Mouse (Mus musculus): ENCODE data around the gene Nadsyn1.
A peak's percentile ranks its signal among the peaks of the same experiment; 100 is the strongest.

Gene Nadsyn1

DNA sequence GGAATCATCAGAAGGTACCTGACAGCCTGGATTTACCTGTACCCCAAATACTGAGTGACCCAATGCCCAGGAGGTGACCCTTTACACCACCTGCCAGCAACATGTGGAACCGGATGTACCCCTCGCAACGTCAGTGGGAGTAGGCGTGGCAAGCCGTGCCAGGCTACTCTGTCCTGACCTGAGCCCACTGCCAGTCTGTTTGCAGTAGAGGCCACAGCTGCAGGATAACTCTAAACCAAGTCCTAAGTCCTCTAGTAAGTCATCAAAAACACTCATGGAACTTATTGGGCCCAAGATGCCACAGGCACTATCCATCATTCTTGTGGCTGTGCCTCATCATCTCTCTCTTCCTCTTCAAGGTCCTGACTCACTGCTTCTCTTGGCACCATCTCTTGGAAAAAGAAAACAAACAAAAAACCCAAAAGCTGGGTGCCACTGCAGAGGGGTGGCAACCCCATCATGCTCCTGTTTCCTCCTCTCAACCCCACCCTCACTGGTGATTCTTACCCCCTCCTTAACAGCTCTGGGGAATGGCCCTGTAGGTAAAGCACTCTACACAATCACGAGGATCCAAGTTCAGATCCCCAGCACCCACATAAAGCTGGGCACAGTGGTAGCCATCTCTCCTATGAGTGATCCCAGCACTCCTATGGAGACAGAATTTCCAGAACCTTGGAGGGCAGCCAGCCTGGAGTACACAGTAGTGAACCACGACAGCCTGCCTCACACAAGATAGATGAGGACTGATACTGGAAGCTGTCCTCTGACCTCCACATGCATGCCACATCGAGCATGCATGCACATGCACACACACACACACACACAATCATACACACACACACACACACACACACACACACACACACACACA lies 21.2 kb downstream of the Nadsyn1 start:
- no peak for DNase-seq

DNA sequence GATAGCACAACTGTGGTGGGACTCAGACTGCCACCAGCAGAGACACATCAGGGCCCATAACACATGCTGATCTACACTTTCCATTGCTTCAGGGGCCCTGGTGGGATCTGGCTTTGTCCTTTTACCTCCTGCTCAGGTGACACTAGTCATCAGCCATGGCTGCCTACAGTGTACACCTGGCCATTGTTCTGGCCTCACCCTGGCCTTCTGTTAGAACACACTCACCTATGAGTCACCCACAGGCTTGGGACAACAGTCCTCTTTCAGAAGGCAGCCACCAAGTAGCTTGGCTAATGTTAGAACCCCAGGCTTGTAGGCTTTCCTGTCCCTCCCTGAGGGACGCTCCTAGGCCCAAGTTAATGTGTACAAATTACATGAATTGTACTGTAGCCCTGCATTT lies 21.9 kb downstream of the Nadsyn1 start:
- no peak for DNase-seq

DNA sequence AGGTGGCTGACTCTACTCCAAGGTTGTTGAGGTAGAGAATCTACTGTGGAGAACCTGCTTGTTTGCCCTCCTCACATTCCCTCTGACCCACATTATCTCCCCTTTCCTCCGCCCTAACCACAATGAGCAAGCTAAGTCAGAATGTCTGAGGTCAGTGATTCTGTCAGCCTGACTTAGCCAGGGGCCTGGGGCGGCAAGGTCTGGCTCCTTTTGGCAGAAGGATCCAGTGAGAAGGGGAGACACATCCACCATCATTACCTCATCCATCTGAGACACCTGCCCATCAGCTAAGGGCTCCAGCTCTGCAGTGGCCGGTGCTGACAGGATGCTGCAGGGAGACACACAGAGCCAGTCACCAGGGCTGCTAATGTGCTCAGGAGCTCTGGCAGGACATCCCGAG lies 23.9 kb downstream of the Nadsyn1 start:
- DNase-seq, result no peak

DNA sequence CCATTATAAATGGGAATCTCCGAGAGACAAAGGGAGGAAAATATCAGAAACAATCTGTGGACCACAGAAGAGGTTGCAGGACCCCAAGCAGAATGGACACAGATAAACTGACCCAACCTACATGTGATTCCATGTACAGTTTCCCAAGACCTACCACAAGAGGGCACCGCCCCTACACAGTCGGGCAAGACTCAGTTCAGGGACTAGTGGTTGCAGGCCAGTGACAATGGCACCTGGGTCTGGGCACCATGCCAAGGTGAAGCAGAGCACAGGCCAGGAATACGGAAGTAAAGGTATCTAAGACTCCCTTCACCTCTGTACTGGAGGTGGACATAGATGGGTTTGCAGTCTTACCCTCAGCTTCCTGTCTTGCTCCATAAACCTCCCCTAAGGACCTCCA lies 29.5 kb downstream of the Nadsyn1 start:
- DNase-seq, result peak; percentile 53 to 62

DNA sequence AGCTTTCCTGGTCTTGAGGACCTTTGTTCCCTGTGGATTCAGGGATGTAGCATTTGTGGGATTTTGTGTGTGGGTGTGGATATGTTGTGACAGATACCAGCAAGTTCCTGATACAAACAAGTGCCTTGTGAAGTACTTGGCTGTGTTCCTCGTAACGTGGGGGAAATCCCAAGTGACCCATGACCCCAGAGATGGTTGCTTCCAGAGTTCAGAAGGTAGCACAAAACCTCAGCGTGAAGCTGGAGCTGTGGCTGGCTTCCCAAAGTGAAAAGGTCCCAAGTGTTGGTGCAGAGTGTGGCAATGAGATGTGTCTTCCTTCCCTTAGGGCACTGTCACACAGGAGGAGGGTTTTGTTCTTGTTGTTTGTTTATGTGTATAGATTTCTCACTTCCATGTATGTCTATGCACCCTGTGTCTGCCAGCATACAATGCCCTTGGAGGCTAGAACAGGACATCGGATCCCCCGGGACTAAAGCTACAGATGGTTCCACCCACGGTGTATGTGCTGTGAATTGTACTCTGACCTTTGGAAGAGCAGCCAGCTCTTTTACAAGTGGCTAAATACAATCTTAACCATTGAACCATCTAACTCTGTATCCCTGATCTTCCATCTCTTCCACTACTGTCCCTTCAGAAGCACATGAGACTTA lies 30.2 kb downstream of the Nadsyn1 start:
- DNase-seq, result no peak

DNA sequence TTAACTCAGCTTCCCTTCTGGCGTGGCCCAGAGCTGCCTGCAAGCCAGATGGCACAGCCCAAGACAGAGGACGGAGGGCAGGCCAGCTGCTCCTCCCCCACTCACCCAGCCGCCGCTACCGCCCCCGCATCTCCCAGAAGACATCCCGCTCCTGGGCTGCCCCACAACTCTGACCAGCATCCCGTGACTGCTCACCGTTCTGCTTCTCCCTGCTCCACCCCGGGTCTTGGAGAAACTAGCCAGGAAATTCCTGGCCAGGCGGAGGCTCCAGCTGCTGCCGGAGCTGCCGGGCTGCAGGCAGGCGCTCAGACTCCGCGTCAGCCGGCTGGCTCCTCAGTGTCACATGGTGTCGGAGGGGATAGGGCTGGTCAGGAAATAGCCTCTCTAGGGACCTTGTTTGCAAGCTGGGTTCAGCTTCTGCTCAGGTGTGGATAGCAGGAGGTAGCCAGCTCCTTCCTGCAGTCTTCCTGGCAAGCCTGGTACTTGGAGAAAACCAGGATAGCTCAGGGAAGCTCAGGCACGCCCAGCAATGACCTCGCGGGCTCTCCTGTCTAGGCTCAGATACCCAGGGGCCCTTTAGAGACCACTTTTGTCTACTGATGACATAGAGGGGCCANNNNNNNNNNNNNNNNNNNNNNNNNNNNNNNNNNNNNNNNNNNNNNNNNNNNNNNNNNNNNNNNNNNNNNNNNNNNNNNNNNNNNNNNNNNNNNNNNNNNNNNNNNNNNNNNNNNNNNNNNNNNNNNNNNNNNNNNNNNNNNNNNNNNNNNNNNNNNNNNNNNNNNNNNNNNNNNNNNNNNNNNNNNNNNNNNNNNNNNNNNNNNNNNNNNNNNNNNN lies 38.4 kb downstream of the Nadsyn1 start, which contains the start of gene Mrgpre:
Mrgpre (minus strand) TSS at position 505 of the 834 bp plus-strand sequence.
- peak; percentile 84 to 90 for DNase-seq

DNA sequence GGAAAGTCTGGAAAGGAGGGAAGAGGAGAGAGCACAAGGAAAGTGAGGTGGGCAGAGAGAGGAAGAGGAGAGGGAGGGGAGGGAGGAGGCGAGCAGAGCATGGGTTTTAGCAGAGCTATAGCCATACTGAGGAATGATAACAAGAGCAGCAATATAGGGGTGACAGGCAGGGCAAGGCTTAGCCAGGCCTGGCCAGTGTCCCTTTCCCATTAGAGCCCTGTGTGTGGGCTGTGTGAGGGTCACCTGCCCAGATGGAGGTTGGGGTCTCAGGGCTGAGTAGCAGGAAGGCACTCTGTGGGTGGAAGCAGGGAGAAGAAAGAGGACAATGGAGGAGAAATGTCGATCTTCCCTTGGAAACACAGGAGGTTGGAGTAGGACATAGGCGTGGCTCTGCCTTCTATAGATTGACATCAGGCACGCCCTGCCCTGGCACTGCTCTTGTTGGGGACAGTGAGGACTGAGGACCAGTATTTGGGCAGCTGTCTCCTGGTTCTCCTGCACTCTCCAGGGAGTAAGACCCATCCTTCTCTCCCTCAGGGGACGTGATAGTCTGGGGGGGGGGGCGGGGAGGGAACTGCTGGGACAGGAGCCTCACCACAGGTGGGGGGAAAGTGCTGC lies 39.2 kb downstream of the Nadsyn1 start:
- DNase-seq, result peak in 1 of 2 experiments; percentile 30

DNA sequence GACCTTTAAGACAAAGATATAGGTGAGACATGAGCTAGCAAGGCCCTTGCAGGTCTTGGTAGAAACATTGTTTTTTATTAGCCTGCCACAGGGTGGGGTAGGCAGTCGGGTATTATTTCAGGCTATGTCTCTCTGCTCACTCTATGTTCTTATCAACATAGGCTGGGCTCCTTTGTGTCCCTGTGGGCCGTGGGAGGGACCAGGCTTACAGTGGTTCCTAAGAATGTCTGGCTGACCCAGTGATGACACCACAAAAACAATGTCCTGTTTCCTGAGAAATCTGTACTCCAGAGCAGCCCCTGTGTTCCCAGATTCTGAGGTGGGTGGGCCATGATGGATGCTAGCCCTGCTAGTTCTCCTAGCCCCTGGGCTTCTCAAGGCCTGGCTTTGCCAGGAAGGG lies 45.3 kb downstream of the Nadsyn1 start:
- DNase-seq, result no peak

DNA sequence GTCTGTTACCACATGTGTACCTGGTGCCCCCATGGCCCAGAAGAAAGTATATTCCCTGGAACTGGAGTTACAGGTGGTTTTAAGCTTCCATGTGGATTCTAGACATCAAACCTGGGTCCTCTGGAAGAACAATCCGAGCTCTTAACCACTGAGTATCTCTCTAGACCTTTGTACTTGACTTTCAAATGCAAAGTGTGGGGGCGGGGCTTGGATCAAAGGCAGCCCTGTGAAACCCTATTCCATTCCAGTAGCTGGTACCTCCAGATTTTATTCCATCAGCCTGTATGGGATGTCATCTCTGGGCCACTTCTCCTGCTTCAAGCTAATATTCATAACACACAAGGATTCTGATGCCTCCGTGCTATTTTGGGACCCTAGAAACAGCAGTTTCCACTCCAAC lies 46.5 kb downstream of the Nadsyn1 start:
- no peak for DNase-seq

DNA sequence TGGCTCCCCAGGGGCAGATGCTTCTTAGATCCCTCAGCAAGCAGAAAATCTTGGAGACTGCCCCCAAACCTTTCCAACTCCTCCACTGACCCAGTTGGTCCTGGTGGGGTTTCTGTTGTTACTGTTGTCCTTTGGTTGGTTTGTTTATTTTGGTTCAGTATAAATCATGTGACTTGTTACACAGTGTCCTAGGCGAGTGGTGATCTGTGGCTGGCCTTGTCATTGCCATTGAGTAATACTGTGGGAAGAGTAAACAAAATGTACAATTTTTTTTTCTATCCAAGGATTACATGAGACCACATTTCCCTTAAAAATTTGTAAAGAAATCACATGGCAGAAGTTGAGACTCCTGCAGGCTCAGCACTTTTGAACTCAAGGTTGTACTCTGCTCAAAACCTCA lies 53.2 kb downstream of the Nadsyn1 start:
- no peak for DNase-seq

DNA sequence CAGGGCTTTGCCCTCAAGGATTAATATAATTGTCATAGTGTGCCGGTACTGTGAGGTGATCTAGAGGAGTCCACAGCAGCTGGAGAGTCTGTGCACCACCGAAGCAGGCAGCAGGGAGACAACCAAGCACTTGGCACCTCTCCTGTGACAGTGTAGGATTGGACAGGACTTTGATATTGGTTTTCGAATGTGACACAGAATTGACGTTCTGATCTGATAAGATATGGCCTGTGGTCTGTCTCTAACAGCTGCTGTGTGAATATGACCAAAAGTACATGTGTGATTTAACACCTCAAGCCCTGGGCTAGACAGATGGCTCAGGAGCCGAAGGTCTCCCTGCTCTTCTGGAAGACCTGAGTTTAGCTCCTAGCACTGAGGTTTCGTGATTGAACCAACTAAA lies 54.4 kb downstream of the Nadsyn1 start:
- DNase-seq, result no peak

DNA sequence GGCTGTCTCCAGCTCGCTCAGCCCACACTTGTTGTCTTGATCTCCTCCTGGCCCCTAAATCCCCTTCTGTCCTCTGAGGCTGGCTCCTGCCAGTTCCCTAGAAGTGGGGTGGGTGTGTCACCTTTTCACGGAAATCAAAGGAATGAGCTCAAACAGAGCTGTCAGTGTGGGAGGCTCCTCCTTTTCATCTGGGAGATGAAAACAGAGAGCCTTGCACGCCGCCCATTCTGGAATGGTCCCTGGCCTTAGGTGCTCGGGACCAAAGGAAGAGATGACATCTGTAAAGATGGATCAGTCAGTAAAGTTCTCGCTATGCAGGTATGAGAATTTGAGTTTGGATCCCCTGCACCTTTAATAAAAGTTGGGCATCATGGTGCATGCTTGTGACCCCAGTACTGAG lies 55.8 kb downstream of the Nadsyn1 start, which contains the start of gene Mrgprg:
Mrgprg (minus strand) TSS at position 101 of the 400 bp plus-strand sequence.
- no peak for DNase-seq

DNA sequence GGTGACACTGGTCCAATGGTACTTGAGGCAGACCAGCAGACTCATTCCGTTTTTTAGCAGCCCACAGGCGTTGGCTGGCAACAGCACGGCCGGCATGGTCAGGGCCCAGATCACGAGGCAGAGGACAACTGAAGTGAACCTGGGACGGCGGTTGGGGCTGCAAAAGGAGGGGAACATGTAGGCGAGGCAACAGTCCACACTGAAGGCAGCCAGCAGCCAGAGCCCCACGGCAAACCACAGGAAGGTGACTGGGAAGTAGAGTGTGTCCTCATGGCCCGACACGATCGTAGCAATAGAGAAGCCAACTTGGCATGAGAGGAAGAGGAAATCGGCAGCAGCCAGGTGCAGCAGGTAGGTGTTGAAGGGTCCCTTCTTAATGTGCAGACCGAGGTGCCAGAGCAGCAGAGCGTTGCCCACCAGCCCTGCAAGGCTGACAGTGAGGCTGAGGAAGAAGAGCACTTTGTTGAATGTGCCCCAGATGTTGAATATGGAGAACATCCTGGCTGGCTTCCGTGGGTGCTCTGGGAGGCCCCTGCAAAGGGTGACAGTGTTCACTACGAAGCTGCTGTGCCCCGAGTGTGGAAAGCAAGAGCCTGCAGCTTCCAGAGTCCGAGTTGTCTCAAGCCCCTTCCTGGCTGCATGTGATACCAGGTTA lies 57.6 kb downstream of the Nadsyn1 start:
- DNase-seq, result no peak

DNA sequence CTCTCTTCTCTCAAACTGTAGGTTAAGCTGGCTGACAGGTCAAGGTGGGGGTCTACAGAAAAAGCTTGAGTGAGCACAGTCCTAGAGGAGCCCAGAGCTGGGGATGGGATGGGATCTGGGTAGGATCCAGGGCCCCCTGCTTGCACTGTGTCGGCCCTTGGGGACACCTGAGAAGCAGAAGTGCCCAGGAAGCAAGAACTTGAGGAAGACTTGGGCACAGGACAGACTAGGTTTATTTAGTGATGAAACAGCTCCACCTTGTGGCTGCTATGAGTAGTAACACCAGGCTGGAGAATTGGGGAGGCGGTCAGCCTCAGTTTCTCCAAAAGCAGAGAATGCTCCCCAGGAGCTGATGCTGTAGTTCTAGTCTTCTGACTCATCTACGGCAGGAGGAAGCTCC lies 58.9 kb downstream of the Nadsyn1 start:
- no peak for DNase-seq

DNA sequence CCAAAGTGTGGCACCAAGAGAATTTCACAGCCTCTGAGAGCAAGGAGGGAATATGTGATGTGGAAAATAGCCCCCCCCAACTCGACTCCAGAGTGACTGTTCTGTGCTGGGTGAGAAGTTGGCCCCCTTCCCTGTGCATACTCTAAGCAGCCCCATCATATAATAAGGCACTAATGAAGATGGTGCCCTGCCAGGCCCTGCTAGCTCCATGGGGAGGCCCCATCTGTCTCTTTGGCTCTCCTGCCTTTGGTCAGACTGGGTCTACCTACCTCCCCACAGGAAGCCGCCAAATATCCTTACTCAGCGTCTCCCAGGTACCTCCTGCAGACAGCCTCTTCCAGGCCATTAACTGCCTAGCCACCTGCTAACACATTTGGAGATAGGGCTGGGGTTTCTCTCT lies 63.7 kb downstream of the Nadsyn1 start:
- no peak for DNase-seq

DNA sequence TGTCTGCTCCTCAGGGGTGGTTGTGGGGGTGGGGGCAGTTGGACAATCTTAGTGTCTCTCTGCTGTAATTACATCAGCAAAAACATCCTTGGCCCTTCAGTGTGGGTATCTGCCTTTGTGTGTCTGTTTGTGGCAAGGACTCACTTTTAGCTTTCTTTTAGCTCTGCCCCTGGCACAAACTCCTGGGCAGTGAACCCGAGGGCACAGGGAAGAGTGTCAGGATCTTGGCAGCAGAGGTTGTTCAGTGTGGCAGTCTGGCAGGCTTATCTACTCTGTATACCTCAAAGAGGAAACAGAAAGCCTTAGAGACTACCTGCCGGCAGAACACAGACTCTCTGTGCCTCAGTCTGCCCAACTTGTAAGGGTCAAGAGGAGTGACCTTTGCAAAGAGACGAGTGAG lies 65.0 kb downstream of the Nadsyn1 start:
- DNase-seq, result no peak

DNA sequence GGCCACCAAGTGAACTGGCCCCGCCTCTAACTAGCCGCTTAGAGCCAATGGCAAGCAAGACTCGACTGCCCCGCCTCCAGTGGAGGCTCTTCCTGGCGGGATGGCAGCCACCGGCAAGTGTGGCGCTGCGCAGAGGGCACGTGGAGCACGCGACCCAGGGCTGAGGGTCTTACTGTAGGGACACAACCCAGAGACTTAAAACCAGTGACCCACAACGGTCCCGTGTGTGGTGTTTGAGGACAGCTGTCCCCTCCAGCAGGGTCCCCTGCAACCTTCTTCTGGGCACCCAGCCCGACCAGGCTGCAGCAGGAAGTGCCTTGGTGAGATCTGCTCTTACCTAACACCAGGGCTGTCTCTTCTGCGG lies 65.6 kb downstream of the Nadsyn1 start:
- DNase-seq, result peak; percentile 82 to 84

DNA sequence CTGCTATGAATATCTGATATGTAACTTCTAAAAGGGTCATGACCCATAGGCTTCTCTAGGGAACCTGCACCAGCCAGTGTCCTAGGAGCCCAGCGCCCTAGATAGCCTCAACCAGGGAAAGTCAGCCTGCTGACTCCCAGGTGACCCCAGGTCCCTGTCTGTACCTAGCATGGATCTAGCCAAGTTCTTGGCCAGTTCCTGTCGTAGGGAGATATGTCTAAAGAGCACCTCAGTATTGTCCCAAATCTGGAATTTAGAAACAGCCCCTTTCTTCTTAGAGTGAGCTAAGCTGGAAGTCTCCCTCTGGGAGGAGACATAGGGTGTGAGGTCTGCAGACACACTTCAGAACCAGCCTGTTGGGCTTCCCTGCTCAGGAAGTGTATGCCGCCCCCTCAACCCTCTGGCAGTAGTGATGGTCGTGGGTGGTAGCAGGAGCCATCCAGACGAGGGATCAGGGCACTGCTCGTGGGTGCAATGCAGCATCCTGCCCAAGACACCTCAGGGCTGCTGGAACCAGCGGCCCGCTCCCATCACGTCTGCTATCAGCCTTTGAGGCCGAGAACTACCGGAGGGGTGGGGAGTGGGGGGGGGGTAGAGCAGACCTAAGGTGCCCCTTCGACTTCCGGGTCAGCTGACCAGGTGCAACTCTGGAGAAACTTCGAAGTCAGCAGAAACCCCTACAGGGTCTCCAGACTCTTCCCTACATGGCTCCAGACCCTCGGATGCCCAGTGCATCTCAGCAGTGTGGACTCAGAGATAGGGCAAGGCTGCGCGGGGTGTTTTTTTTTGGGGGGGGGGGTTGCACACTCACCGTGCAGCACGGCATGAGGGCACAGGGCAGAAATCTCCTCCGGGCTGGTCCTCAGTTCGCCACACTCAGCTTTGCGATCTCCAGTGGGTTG lies 66.3 kb downstream of the Nadsyn1 start, which contains the start of gene Osbpl5:
Osbpl5 (minus strand) TSS at position 861 of the 902 bp plus-strand sequence.
- DNase-seq, result no peak

DNA sequence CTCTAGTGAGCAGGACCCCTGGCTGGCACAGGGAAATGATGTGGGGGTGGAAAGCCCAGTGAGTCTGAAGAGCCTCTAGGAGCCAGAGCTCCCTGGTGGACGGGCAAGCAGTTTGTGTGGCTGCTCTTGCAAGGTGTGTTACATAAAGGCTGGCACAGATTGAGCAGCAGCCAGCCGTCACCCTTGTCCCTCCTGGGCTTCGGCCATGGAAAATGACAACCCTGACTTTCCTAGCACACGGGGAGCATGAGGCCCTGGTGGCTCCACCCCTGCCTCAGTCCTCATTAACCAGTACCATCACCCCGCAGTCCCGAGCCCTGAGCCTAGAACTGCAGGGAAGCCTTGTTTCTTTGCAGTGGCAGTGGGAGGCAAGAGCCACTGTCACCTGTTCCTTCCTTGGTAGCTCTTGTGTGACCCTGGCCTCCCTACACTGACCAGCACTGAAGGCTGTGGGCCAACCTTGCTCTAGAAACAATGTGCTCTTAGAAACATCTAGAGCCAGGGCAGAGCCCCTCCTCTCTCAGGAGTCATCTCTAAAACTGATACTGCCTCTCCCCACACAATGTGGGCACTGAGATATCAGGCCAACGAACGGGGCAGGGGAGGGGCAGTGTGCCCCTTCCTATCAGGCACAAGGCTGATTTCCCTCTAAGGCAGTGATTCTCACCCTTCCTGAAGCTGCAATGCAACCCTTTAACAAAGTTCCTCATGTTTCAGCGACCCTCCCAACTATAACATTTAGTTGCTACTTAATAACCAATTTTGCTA lies 67.1 kb downstream of the Nadsyn1 start:
- DNase-seq, result no peak

DNA sequence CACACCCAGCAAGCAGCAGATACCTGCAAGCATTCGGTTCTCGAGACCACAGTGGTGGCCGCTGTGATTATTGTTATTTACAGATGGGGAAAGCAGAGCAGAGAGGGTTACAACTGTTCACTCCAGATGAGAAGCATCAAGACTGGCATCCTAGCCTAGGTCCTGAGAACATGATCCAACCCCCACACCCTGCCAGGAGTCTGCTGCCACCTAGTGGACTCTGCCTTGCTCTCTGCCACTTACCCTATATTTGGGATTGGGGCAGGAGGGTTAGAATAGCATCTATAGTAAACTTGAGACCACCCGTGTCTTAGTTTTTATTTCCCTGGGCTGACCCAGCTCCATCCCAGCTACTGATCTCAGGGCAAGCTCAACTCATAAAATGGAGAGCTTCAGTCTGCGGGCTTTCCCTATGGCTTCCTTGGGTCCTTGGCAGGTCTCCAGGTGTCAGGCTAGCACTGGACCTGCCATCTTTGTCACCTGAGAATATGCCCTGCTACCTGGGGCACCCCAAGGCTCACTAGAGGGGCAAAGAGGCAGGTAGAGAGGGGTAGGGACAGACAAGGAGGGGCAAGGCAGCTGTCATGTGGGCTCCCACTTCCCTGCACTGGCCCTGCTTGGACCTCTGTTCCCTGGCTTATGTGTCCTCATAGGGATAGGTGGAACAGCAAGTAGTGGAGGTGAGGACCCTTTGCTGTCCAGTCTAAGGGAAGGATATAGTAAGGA lies 68.5 kb downstream of the Nadsyn1 start:
- DNase-seq, result peak; percentile 52 to 76
